Comparison of ENCODE assay signal across 30 mouse cellular contexts in the genomic region with DNA sequence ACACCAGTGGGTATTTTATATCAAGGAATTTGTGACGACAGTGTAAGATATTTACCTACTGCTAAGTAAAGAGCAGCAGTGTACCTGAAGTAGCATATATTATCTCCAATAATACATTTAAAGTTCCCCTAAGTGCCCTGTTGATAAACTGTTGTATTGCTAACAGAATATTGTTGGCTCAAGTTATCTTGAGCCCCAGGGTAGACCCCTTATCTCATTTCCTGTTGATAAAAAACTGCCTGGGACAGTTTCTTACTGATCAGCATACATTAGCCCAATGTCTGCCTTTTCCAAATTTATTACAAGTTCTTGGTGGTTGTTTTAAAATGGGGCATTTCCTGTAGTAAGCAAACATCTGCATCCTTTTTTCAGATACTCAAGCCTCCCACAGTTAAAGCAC.
"Had no signal": no experiment of that assay in that cellular context is flagged by ENCODE, and none has a peak within 500 bp of the region (broad histone marks: within the 10 kb centered on the region; RNA-seq: fewer than 3 reads in every experiment).

No protein-coding gene starts in this region.

- H3K4me3 ChIP-seq: heart, embryonic 12.5 days; heart, embryonic 13.5 days; heart, embryonic 15.5 days; hindbrain, embryonic 10.5 days; hindbrain, embryonic 12.5 days; hindbrain, embryonic 13.5 days; hindbrain, embryonic 15.5 days; intestine, embryonic 15.5 days; kidney, embryonic 15.5 days; layer of hippocampus, adult 2 months; left cerebral cortex, adult 2 months had no signal

- H3K27me3 ChIP-seq: heart, embryonic 12.5 days; heart, embryonic 13.5 days; heart, embryonic 15.5 days; hindbrain, embryonic 12.5 days; hindbrain, embryonic 13.5 days; hindbrain, embryonic 15.5 days; intestine, embryonic 15.5 days; kidney, embryonic 15.5 days had no signal

- DNase-seq: heart, postnatal 10 days; heart, postnatal 14 days; heart, postnatal 36 days; heart, postnatal 4 days; kidney, adult 11 months; kidney, adult 18-20 months; kidney, adult 2 months; kidney, adult 8-10 months; kidney, adult 9 months; kidney, postnatal 10 days; kidney, postnatal 14 days; kidney, postnatal 25 days; kidney, postnatal 36 days; kidney, postnatal 4 days; layer of hippocampus, adult 9-11 months; layer of hippocampus, postnatal 36 days had no signal

- H3K4me1 ChIP-seq: heart, embryonic 12.5 days; heart, embryonic 13.5 days; heart, embryonic 15.5 days; hindbrain, embryonic 10.5 days; hindbrain, embryonic 12.5 days; hindbrain, embryonic 13.5 days; hindbrain, embryonic 15.5 days; intestine, embryonic 15.5 days; kidney, embryonic 15.5 days had no signal

- H3K27ac ChIP-seq: heart, embryonic 13.5 days; heart, embryonic 15.5 days; hindbrain, embryonic 10.5 days; hindbrain, embryonic 12.5 days; hindbrain, embryonic 13.5 days; hindbrain, embryonic 14.5 days; hindbrain, embryonic 15.5 days; hindbrain, postnatal 0 days; intestine, embryonic 15.5 days; kidney, embryonic 15.5 days; kidney, postnatal 0 days; layer of hippocampus, adult 2 months; left cerebral cortex, adult 2 months had no signal

- H3K9ac ChIP-seq: heart, embryonic 12.5 days; heart, embryonic 13.5 days; heart, embryonic 15.5 days; hindbrain, embryonic 12.5 days; hindbrain, embryonic 13.5 days; hindbrain, embryonic 14.5 days; hindbrain, embryonic 15.5 days; intestine, embryonic 15.5 days; kidney, embryonic 15.5 days had no signal
